Mouse (Mus musculus) duodenum, adult 2 months (tissue): ENCODE results near the gene Lrit3. TPM values are rescaled to one million over a fixed set of nuclear protein-coding genes. Genes with fewer than 3 reads are reported as not detected.

ENCODE experiments used
- polyA plus RNA-seq: library from polyadenylated mRNA; depleted of rRNA; stranded (reverse); fragments of >200 nt; gene quantifications from 2 replicates; pipeline ENCODE4 v1.2.3, GENCODE M21; 2012; ENCODE audit warnings: low replicate concordance; rRNA removed

The Lrit3 gene
- 0.15 and 0.16 TPM in 2 replicates for polyA plus RNA-seq

DNA sequence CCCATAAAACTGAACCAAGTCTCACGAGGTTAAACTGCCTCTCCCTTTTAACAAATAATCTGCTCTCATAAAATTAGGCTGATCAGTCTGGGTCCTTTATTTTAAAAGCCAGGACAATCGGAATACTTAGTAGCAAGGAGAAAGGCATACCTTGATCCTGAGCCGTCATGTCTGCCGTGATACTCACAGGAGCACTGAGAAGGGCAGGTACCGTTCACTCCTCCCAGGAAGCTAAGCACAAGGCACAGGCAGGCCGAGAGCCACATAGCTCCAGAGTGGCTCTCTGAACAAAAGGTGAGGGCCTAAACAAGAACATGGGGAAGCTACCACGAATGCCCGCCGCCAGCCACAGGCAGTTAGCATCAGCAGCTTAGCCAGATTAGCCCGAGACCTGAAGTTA, at the start of gene Lrit3:
TSS of gene Lrit3 (minus strand) at position 266 of the 400 bp plus-strand sequence.

GRCm38 (mm10) chr3:129835388-129835934, 31.6 kb upstream of the Lrit3 start, which contains the start of gene Cfi:
TSS of gene Cfi (plus strand) at chr3:129835884.

GRCm38 (mm10) chr3:129831035-129831568, 27.3 kb upstream of the Lrit3 start, which contains the start of gene Gar1:
TSS of gene Gar1 (minus strand) at chr3:129831396.

GRCm38 (mm10) chr3:129822206-129822775, 18.5 kb upstream of the Lrit3 start, which contains the start of gene Rrh:
TSS of gene Rrh (minus strand) at chr3:129822587.

GRCm38 (mm10) chr3:129754650-129755604, 48.9 kb downstream of the Lrit3 start, which contains the start of gene Egf:
TSS of gene Egf (minus strand) at chr3:129755316.

Other genes starting within 250 kb of the Lrit3 start
- 0.17 and 2.8 TPM in 2 replicates for gene Egf, start 48.7 kb downstream of the Lrit3 start, polyA plus RNA-seq
- not detected in 2 replicates for gene Rrh, start 18.6 kb upstream of the Lrit3 start, polyA plus RNA-seq
- gene Gar1, start 27.4 kb upstream of the Lrit3 start, polyA plus RNA-seq, result 6.9 and 12.4 TPM in 2 replicates
- 2.3 and 9.1 TPM in 2 replicates for gene Cfi, start 31.9 kb upstream of the Lrit3 start, polyA plus RNA-seq
- gene Pla2g12a, start 74.6 kb upstream of the Lrit3 start, polyA plus RNA-seq, result 45.3 and 45.4 TPM in 2 replicates
- 163 and 236 TPM in 2 replicates for gene Casp6, start 97.4 kb upstream of the Lrit3 start, polyA plus RNA-seq
- 1.1 and 2.0 TPM in 2 replicates for gene Mcub, start 166.2 kb upstream of the Lrit3 start, polyA plus RNA-seq